Mouse (Mus musculus) ES-E14 (cell line): Measurements from ENCODE around the gene Prkch.

Experiments
- HCFC1 ChIP-seq: IDR thresholded peaks from 2 replicates; pipeline ENCODE4 v1.6.1; 2012; ENCODE audit warnings: low read length, inconsistent platforms, borderline replicate concordance; ENCODE audit not compliant: insufficient read depth
- MAFK ChIP-seq: IDR thresholded peaks from 2 replicates; pipeline ENCODE4 v1.6.1; 2014; ENCODE audit warnings: mild to moderate bottlenecking, low read depth, low read length, inconsistent platforms; ENCODE audit not compliant: insufficient read depth
- ZC3H11A ChIP-seq: IDR thresholded peaks from 2 replicates; pipeline ENCODE4 v1.6.1; 2012; ENCODE audit warnings: low read depth, mild to moderate bottlenecking, inconsistent platforms, low read length, borderline replicate concordance
- ZNF384 ChIP-seq: IDR thresholded peaks from 2 replicates; pipeline ENCODE4 v1.6.1; 2012; ENCODE audit warnings: low read depth, low read length, inconsistent platforms

GRCm38 (mm10) chr12:73656568-73657204 is 72.1 kb downstream of the Prkch start:
- TF ChIP-seq MAFK (no peak), ZC3H11A (no peak), HCFC1 (no peak), ZNF384 (no peak)
